Mouse (Mus musculus): ENCODE measurements at regions not wholly inside any gene's neighbourhood (a gene's known extent, or its start where the extent isn't known, plus 50 kb on each side); places are given as distances from the start of the nearest gene placed in this dataset.

DNA sequence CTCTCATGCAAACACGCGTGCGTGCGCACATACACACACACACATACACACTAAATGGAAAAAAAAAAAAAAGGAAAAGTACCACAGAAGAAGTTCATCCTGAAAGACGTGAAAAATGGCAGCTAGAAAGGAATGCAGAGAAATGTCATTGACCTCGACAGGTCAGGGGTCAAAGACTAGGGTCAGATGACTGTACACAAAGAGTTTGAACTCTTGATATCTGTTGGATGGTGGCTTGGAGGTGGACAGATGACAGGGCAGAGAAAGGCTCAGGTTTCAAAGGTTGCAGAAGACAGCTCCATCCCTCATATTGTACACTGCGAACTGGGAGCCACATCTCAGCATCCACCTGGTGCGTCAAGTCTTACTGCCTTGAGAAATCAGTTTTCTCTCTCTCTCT, 112.5 kb downstream of the Cd83 start:
- H3K4me1 ChIP-seq, result peaks cover 13% of the 10 kb centered on the region
- no peak overlapping the region for H3K4me3 ChIP-seq
- WGBS, result 87% methylated on average over 8 of the region's 8 CpGs
- ATAC-seq, result no peak
- H3K36me3 ChIP-seq (ENCODE audit: poor library complexity, severe bottlenecking), result no peaks in the 10 kb centered on the region
- no peaks in the 10 kb centered on the region for H3K27me3 ChIP-seq
- H3K9ac ChIP-seq, result no peak overlapping the region
- no peak overlapping the region for H3K27ac ChIP-seq
- H3K9me3 ChIP-seq (replicated peaks), result no peaks in the 10 kb centered on the region
- H3K4me2 ChIP-seq, result no peak overlapping the region

DNA sequence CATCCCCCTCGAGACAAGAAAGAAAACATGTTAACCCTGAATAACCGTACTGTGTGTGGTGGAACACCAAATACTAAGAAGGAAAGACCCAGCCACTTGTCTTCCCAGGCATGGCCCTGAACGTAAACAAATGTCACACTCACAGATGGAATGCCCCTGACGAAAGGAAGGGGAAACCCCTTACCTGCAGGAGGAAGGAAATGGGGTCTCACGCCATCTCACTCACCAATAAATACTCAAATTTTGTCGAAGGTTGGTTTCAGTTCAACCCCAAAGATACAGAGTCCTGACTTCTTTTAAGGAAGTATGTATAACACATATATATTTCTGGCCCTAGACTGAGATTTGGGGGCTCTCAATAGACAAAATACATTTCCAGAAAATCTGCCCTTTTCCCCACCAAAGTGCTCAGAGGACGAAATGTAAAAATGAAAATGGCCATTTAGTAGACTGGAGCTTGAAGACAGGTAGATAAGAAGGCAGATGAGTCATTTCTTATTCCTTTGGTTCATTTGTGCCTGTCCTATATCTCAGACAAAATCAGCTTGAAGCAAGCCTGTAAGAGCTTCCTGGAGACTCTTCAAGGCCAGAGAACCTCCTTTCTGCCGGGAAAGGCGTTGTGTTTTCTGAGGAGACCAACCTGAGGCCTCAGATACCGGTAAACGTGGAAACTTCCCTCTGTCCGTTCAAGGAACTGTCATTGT, 114.1 kb downstream of the Cd83 start:
- no peak overlapping the region for H3K9ac ChIP-seq
- no peak for ATAC-seq
- H3K4me3 ChIP-seq, result no peak overlapping the region
- H3K27me3 ChIP-seq, result no peaks in the 10 kb centered on the region
- H3K36me3 ChIP-seq (ENCODE audit: poor library complexity, severe bottlenecking), result no peaks in the 10 kb centered on the region
- no peak overlapping the region for H3K27ac ChIP-seq
- no peak overlapping the region for H3K4me2 ChIP-seq
- H3K4me1 ChIP-seq, result peaks cover 11% of the 10 kb centered on the region
- 89% methylated on average over 12 of the region's 12 CpGs for WGBS
- H3K9me3 ChIP-seq (replicated peaks), result no peaks in the 10 kb centered on the region

DNA sequence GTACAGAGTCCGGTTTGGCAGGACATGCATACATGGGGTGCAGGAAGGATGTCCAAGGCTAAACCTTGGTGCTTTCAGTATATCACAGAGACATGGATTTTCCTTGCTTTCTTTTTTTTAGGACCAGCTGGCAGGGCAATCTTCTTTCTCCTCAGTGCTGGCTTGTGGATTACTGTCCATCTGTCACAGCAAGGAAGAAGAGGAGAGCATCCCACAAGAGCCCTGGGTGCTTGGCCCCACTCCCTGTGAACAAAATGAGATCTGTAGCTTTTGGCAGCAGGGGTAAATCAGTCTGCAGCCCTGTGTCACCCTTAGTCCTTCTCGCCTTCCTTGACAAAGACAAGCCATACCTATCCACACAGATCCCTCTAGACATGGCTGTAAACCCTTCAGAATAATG, 115.5 kb downstream of the Cd83 start:
- Histone ChIP-seq H3K27me3 (no peaks in the 10 kb centered on the region), H3K9me3 (replicated peaks) (no peaks in the 10 kb centered on the region), H3K4me2 (no peak overlapping the region), H3K4me1 (peaks cover 13% of the 10 kb centered on the region), H3K9ac (no peak overlapping the region), H3K4me3 (no peak overlapping the region), H3K27ac (no peak overlapping the region), H3K36me3 (ENCODE audit: poor library complexity, severe bottlenecking) (no peaks in the 10 kb centered on the region)
- 84% methylated on average over 2 of the region's 2 CpGs for WGBS
- ATAC-seq, result no peak

DNA sequence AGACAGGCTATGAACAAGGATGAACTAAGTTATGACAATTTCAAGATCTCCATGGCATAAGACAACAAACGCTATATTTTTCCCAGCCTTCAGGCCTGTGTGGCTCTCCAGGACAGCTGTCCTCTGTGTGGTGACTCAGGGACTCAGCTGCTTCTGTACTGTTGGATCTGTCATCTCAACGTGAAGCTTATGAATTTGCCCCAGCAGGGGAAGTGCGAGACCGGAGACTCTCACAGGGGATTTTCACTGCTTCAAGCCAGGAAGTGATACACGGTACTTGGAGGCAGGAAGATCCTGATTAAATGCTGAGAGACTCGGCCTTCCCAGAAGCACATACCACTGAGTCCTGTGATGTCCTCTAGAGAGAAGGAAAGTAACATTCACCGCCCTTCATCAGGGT, 116.2 kb downstream of the Cd83 start:
- no peak overlapping the region for H3K4me2 ChIP-seq
- 81% methylated on average over 7 of the region's 7 CpGs for WGBS
- no peak overlapping the region for H3K9ac ChIP-seq
- no peaks in the 10 kb centered on the region for H3K36me3 ChIP-seq (ENCODE audit: poor library complexity, severe bottlenecking)
- ATAC-seq, result no peak
- no peak overlapping the region for H3K27ac ChIP-seq
- 0 out of 2 replicates have a peak, but pooled peaks cover 2% of the 10 kb centered on the region for H3K27me3 ChIP-seq
- no peak overlapping the region for H3K4me3 ChIP-seq
- H3K4me1 ChIP-seq, result peaks cover 8% of the 10 kb centered on the region
- no peaks in the 10 kb centered on the region for H3K9me3 ChIP-seq (replicated peaks)

DNA sequence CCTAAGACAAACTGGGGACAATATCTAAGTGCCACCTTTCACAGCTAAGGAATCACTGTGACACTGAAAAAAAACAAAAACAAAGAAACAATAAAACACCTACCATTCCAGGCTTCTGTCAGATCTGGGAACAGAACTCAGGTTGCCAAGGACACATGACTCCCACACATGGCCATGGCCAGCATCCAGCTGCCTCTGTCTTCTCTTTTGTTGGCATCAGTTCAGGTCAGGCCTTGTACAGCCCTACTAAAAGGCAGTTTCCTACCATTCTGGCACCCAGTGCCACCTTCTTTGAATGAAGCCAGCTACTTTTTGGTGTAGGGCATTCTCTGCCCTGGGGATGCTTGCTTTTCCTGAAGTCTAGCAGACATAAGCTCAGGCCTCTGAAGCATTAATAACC, 118.8 kb downstream of the Cd83 start:
- no peak for ATAC-seq
- no peaks in the 10 kb centered on the region for H3K36me3 ChIP-seq (ENCODE audit: poor library complexity, severe bottlenecking)
- peaks cover 19% of the 10 kb centered on the region for H3K4me1 ChIP-seq
- H3K9ac ChIP-seq, result no peak overlapping the region
- H3K4me2 ChIP-seq, result no peak overlapping the region
- no peak overlapping the region for H3K27ac ChIP-seq
- no peaks in the 10 kb centered on the region for H3K9me3 ChIP-seq (replicated peaks)
- H3K4me3 ChIP-seq, result no peak overlapping the region
- 0 out of 2 replicates have a peak, but pooled peaks cover 5% of the 10 kb centered on the region for H3K27me3 ChIP-seq

DNA sequence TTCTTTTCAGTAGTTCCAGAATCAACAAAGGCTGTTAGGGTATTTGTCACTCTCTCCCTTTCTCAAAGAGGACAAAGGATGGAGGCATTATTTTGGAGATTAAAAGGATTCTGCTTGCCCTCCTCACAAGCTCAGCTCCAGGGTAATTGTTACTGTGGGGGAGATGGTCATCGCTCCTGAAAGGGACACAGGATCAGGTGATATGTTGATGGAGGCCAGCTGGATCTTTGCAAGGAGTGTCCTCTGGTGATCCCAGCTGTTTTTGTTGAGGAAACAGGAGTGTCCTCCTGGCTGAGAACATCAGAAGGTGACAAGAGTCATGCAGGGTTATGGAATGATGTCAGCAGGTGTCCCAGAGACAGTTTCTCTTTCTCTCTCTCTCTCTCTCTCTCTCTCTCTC, 119.7 kb downstream of the Cd83 start:
- WGBS, result 13% methylated on average over 1 of the region's 1 CpGs
- peaks cover 22% of the 10 kb centered on the region for H3K4me1 ChIP-seq
- no peak overlapping the region for H3K4me2 ChIP-seq
- H3K27me3 ChIP-seq, result 0 out of 2 replicates have a peak, but pooled peaks cover 5% of the 10 kb centered on the region
- H3K36me3 ChIP-seq (ENCODE audit: poor library complexity, severe bottlenecking), result no peaks in the 10 kb centered on the region
- no peak for ATAC-seq
- H3K9ac ChIP-seq, result no peak overlapping the region
- no peak overlapping the region for H3K4me3 ChIP-seq
- no peaks in the 10 kb centered on the region for H3K9me3 ChIP-seq (replicated peaks)
- H3K27ac ChIP-seq, result no peak overlapping the region

DNA sequence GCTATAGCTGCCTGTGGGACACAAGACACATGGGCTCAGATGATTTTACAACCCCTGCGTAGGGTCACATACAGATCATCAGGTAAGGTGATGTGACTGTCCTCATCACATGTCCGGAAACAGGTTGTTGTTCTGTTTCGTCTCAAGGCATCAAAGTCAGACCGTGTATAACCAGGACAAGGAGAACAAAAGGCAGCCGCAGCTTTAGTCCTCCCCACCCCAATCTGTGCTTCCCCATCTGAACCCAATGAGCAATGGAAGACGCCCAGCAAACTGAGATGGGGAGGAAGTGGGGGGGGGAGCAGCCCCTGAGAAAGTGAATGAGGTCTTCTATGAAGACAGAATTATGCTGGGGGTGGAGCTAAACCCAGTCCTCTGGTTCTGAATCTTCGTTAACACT, 121.7 kb downstream of the Cd83 start:
- no peak for ATAC-seq
- Histone ChIP-seq H3K27me3 (0 out of 2 replicates have a peak, but pooled peaks cover 5% of the 10 kb centered on the region), H3K9ac (no peak overlapping the region), H3K4me2 (no peak overlapping the region), H3K9me3 (replicated peaks) (no peaks in the 10 kb centered on the region), H3K4me3 (no peak overlapping the region), H3K4me1 (peaks cover 28% of the 10 kb centered on the region), H3K27ac (no peak overlapping the region), H3K36me3 (ENCODE audit: poor library complexity, severe bottlenecking) (no peaks in the 10 kb centered on the region)
- 69% methylated on average over 7 of the region's 7 CpGs for WGBS

DNA sequence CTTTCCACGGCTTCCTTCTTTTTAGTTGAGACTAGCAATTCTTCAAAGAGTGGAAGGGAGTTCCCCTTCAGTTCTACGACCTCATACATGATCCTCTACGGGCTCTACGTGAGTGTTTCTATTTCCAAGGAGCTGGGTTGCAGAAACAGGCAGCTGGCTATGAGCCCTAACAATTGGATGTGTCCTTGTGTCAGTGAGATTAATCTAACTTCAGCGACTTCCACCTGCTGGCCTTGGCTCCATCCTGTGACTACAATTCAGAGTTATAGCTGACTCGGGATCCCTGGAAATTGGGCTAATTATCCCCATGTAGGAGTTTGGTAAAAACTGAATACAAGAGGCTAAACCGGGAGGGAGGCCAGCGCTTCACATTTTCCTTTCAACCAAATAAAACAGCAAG, 122.8 kb downstream of the Cd83 start:
- H3K4me3 ChIP-seq, result no peak overlapping the region
- WGBS, result 54% methylated on average over 8 of the region's 8 CpGs
- peaks cover 28% of the 10 kb centered on the region for H3K4me1 ChIP-seq
- H3K9me3 ChIP-seq (replicated peaks), result no peaks in the 10 kb centered on the region
- H3K36me3 ChIP-seq (ENCODE audit: poor library complexity, severe bottlenecking), result no peaks in the 10 kb centered on the region
- no peak overlapping the region for H3K4me2 ChIP-seq
- no peak overlapping the region for H3K9ac ChIP-seq
- no peak overlapping the region for H3K27ac ChIP-seq
- H3K27me3 ChIP-seq, result 0 out of 2 replicates have a peak, but pooled peaks cover 5% of the 10 kb centered on the region
- ATAC-seq, result no peak

DNA sequence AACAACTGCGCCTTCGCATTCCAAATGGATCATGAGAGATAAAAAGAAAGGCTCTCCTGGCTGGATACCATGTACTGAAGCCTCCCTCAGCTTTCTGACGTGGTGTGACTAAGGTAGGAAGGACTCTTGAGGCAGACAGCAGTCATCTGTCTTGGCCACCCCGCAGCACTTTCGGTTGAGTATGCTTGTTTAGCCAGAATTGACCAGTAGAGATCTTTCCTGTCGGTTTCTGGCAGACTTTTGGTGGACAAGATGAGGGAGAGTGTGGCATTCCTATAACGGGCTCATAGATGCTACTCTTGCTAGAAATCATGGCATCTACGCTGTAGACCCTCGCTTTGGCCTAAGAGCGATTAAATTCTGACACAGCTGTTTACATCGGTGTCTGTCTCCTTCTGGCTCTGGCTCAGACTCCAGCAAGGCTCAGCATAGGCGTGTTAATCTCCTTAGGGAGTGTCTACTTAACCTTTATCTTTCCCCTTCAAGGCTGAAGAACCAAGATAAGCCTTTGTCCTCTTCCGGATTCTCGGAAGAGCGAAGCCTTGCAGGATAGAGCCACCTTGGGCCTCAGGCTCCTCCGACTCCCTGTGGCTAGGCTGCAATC, 123.6 kb downstream of the Cd83 start:
- Histone ChIP-seq H3K9ac (no peak overlapping the region), H3K4me2 (no peak overlapping the region), H3K4me1 (peaks cover 28% of the 10 kb centered on the region), H3K9me3 (replicated peaks) (no peaks in the 10 kb centered on the region), H3K36me3 (ENCODE audit: poor library complexity, severe bottlenecking) (no peaks in the 10 kb centered on the region), H3K27me3 (0 out of 2 replicates have a peak, but pooled peaks cover 5% of the 10 kb centered on the region), H3K27ac (no peak overlapping the region), H3K4me3 (no peak overlapping the region)
- 56% methylated on average over 16 of the region's 16 CpGs for WGBS
- ATAC-seq, result no peak

DNA sequence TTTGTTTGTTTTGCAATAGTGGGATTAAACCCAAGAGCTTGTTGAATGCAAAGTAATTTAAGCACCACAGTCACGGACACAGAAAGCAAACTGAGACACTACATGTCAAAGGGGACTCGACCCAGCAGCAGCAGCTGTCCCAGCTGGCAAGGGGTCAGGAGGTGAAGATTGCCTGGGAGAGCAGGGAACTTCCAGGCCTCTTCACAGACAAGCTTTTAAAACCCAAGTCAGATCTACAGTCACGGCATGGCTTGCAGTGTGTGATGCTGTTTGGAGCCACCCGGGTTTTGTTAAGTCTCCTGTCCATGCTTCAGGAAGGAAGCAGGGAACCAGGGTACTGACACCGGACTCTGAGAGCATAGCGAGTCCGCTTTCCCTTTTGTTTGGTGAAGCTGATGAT, 125.4 kb downstream of the Cd83 start:
- no peak overlapping the region for H3K27ac ChIP-seq
- no peaks in the 10 kb centered on the region for H3K36me3 ChIP-seq (ENCODE audit: poor library complexity, severe bottlenecking)
- 55% methylated on average over 7 of the region's 7 CpGs for WGBS
- H3K9me3 ChIP-seq (replicated peaks), result no peaks in the 10 kb centered on the region
- 0 out of 2 replicates have a peak, but pooled peaks cover 5% of the 10 kb centered on the region for H3K27me3 ChIP-seq
- no peak for ATAC-seq
- H3K9ac ChIP-seq, result no peak overlapping the region
- peaks cover 24% of the 10 kb centered on the region for H3K4me1 ChIP-seq
- no peak overlapping the region for H3K4me2 ChIP-seq
- H3K4me3 ChIP-seq, result no peak overlapping the region

DNA sequence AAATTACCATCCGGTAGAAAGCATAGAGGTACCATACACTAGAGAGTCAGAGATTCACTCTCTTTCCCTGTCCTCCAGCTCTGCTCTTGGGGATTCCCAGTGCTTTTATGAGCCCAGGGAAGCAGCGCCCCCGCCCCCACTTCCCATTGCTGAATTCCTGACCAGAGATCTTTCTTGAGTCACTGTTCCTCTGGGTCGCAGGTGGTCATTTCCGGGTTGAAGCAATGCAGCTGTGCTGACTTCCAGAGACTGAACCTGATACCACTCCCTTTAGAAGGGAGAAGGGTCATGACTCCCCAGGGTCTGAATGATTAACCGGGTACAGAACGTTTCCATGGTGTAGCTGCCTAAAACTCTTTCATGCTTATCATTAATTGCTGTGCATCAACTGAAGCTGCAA, 128.9 kb downstream of the Cd83 start:
- no peaks in the 10 kb centered on the region for H3K36me3 ChIP-seq (ENCODE audit: poor library complexity, severe bottlenecking)
- no peak overlapping the region for H3K4me2 ChIP-seq
- H3K4me1 ChIP-seq, result peaks cover 9% of the 10 kb centered on the region; the same call in 1 of the 2 replicates
- H3K27ac ChIP-seq, result no peak overlapping the region
- ATAC-seq, result no peak
- 74% methylated on average over 7 of the region's 7 CpGs for WGBS
- no peaks in the 10 kb centered on the region for H3K27me3 ChIP-seq
- no peak overlapping the region for H3K9ac ChIP-seq
- no peaks in the 10 kb centered on the region for H3K9me3 ChIP-seq (replicated peaks)
- H3K4me3 ChIP-seq, result no peak overlapping the region

DNA sequence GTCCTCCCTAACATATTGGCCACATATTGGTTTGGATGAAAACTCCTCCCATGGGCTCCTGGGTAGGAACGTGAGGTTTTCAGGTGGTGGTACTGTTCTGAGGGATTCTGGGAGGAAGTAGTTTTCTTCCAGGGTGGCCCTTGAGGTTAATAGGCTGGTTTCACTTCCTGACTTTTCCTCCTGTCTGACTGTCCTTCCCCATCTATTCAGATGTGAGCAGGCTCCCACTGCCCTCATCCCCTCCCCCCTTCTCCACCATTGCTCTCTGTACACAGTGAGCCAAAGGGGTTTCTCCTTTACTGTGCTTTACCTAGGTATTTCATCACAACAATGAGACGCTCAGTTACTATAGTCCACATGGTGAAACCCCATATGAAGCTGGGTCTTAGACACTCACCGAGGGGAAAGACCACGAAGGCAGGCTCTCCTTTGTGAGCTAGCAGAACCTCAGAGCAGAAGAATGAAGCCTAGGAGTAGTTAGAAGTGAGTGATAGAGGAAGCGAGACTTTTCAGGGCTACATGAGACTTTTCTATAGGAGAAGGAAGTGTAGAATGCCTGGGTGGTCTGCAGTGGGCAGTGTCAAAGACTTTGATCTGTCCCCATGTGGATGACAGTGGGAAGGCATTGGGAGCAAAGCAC, 135.3 kb downstream of the Cd83 start:
- Histone ChIP-seq H3K27me3 (no peaks in the 10 kb centered on the region), H3K4me3 (no peak overlapping the region), H3K9ac (no peak overlapping the region), H3K9me3 (replicated peaks) (no peaks in the 10 kb centered on the region), H3K36me3 (ENCODE audit: poor library complexity, severe bottlenecking) (no peaks in the 10 kb centered on the region), H3K4me1 (no peaks in the 10 kb centered on the region), H3K27ac (no peak overlapping the region), H3K4me2 (no peak overlapping the region)
- ATAC-seq, result no peak
- 79% methylated on average over 5 of the region's 5 CpGs for WGBS
